ENCODE assay signal across 12 mouse cellular contexts in genomic region chr2:93220447-93220846, GRCm38 (mm10). TPM values are rescaled to one million over a fixed set of nuclear protein-coding genes. Genes with fewer than 3 reads are reported as not detected.
DNase-seq lines count a peak whose midpoint lies in the region; ATAC-seq and TF ChIP-seq lines count a peak whose summit lies in the region.
"Had no signal": no experiment of that assay in that cellular context is flagged by ENCODE, and none has a peak within 500 bp of the region (broad histone marks: within the 10 kb centered on the region; RNA-seq: fewer than 3 reads in every experiment).

No protein-coding gene starts in this region.

- TF ChIP-seq POLR2A in cerebellum, adult 2 months (IDR thresholded peaks at IDR 0.05; ENCODE audit: borderline replicate concordance, insufficient read depth, low read length), result no peak

- no peaks in the 10 kb centered on the region for H3K9me3 ChIP-seq in intestine, postnatal 0 days (ENCODE audit: control insufficient read depth)
- no peaks in the 10 kb centered on the region for H3K9me3 ChIP-seq in intestine, embryonic 15.5 days
- no peaks in the 10 kb centered on the region for H3K9me3 ChIP-seq in neural tube, embryonic 13.5 days
- H3K9me3 ChIP-seq in neural tube, embryonic 15.5 days (replicated peaks), result no peaks in the 10 kb centered on the region
- H3K9me3 ChIP-seq in stomach, postnatal 0 days (ENCODE audit: control insufficient read depth, low read length), result no peaks in the 10 kb centered on the region
- H3K9me3 ChIP-seq: hindbrain, embryonic 12.5 days had no signal

- H3K9ac ChIP-seq in intestine, postnatal 0 days (ENCODE audit: low read depth, low read length), result no peak overlapping the region
- H3K9ac ChIP-seq in intestine, embryonic 15.5 days, result no peak overlapping the region
- no peak overlapping the region for H3K9ac ChIP-seq in neural tube, embryonic 13.5 days
- no peak overlapping the region for H3K9ac ChIP-seq in neural tube, embryonic 15.5 days (replicated peaks)
- H3K9ac ChIP-seq in stomach, postnatal 0 days (ENCODE audit: low read length), result no peak overlapping the region
- H3K9ac ChIP-seq: hindbrain, embryonic 12.5 days had no signal

- peak overlapping the region; percentile 29; the same call in 1 of the 2 replicates for H3K27ac ChIP-seq in cerebellum, adult 2 months (ENCODE audit: insufficient read depth, low read length)
- H3K27ac ChIP-seq in intestine, postnatal 0 days (ENCODE audit: low read depth, low read length), result no peak overlapping the region
- no peak overlapping the region for H3K27ac ChIP-seq in intestine, embryonic 15.5 days
- H3K27ac ChIP-seq in neural tube, embryonic 13.5 days (replicated peaks), result 0 out of 2 replicates have a peak overlapping the region, but pooled peaks have one; percentile 23
- no peak overlapping the region for H3K27ac ChIP-seq in neural tube, embryonic 15.5 days (replicated peaks)
- no peak overlapping the region for H3K27ac ChIP-seq in stomach, postnatal 0 days (replicated peaks)
- H3K27ac ChIP-seq: hindbrain, embryonic 12.5 days had no signal

- peaks cover 81% of the 10 kb centered on the region for H3K4me1 ChIP-seq in cerebellum, adult 2 months (ENCODE audit: control insufficient read depth, insufficient read depth, low read length)
- no peaks in the 10 kb centered on the region for H3K4me1 ChIP-seq in intestine, postnatal 0 days (replicated peaks; ENCODE audit: control insufficient read depth, insufficient read depth, low read length)
- H3K4me1 ChIP-seq in intestine, embryonic 15.5 days (replicated peaks), result peaks cover 15% of the 10 kb centered on the region
- peaks cover 71% of the 10 kb centered on the region for H3K4me1 ChIP-seq in neural tube, embryonic 13.5 days (replicated peaks)
- H3K4me1 ChIP-seq in neural tube, embryonic 15.5 days, result peaks cover 56% of the 10 kb centered on the region
- no peaks in the 10 kb centered on the region for H3K4me1 ChIP-seq in stomach, postnatal 0 days (replicated peaks; ENCODE audit: control insufficient read depth, insufficient read depth)

- DNase-seq in cerebellum, adult 2 months, result no peak
- DNase-seq in cerebellum, adult 9-11 months, result no peak
- DNase-seq in stomach, postnatal 0 days (ENCODE audit: low spot score), result no peak
- DNase-seq in thymus, adult 18-20 months, result no peak
- DNase-seq: heart, adult 18-20 months; lung, adult 18-20 months had no signal

- H3K36me3 ChIP-seq in intestine, postnatal 0 days (ENCODE audit: control insufficient read depth, insufficient read depth), result peaks cover 6% of the 10 kb centered on the region; the same call in 1 of the 2 replicates
- H3K36me3 ChIP-seq in intestine, embryonic 15.5 days, result 0 out of 2 replicates have a peak, but pooled peaks cover 2% of the 10 kb centered on the region
- peaks cover 38% of the 10 kb centered on the region for H3K36me3 ChIP-seq in neural tube, embryonic 13.5 days
- H3K36me3 ChIP-seq in neural tube, embryonic 15.5 days, result no peaks in the 10 kb centered on the region
- H3K36me3 ChIP-seq in stomach, postnatal 0 days (ENCODE audit: control insufficient read depth, insufficient read depth, low read length), result no peaks in the 10 kb centered on the region

- TF ChIP-seq EP300 in stomach, postnatal 0 days (optimal IDR thresholded peaks at IDR 0.05), result no peak

- H3K4me2 ChIP-seq in intestine, postnatal 0 days (replicated peaks; ENCODE audit: low read depth), result no peak overlapping the region
- no peak overlapping the region for H3K4me2 ChIP-seq in intestine, embryonic 15.5 days (replicated peaks)
- H3K4me2 ChIP-seq in neural tube, embryonic 13.5 days, result no peak overlapping the region
- no peak overlapping the region for H3K4me2 ChIP-seq in neural tube, embryonic 15.5 days
- no peak overlapping the region for H3K4me2 ChIP-seq in stomach, postnatal 0 days (replicated peaks; ENCODE audit: low read depth)
- H3K4me2 ChIP-seq: hindbrain, embryonic 12.5 days had no signal

- H3K27me3 ChIP-seq in cerebellum, adult 2 months (ENCODE audit: control insufficient read depth, insufficient read depth, low read length), result no peaks in the 10 kb centered on the region
- H3K27me3 ChIP-seq in intestine, postnatal 0 days (replicated peaks; ENCODE audit: control insufficient read depth, insufficient read depth, low read length), result no peaks in the 10 kb centered on the region
- no peaks in the 10 kb centered on the region for H3K27me3 ChIP-seq in intestine, embryonic 15.5 days (replicated peaks)
- H3K27me3 ChIP-seq in neural tube, embryonic 13.5 days, result no peaks in the 10 kb centered on the region
- no peaks in the 10 kb centered on the region for H3K27me3 ChIP-seq in neural tube, embryonic 15.5 days (replicated peaks)
- H3K27me3 ChIP-seq in stomach, postnatal 0 days (ENCODE audit: control insufficient read depth, insufficient read depth, low read length), result no peaks in the 10 kb centered on the region
- H3K27me3 ChIP-seq: hindbrain, embryonic 12.5 days had no signal

- no peak for ATAC-seq in intestine, postnatal 0 days
- no peak for ATAC-seq in intestine, embryonic 15.5 days
- no peak for ATAC-seq in neural tube, embryonic 13.5 days (ENCODE audit: low read depth)
- ATAC-seq in neural tube, embryonic 15.5 days (ENCODE audit: low FRiP score), result no peak
- no peak for ATAC-seq in stomach, postnatal 0 days (ENCODE audit: low FRiP score, low TSS enrichment)
- ATAC-seq: forebrain, embryonic 14.5 days had no signal

- no peak for TF ChIP-seq CTCF in cerebellum, adult 2 months (IDR thresholded peaks at IDR 0.05; ENCODE audit: borderline replicate concordance, insufficient read depth, low read depth, low read length)
- TF ChIP-seq CTCF in intestine, postnatal 0 days (IDR thresholded peaks at IDR 0.05; ENCODE audit: low read depth), result peak; percentile 42; the same call in 1 of the 2 replicates
- peak; percentile 47 for TF ChIP-seq CTCF in stomach, postnatal 0 days (IDR thresholded peaks at IDR 0.05; ENCODE audit: low read depth)

- WGBS in cerebellum, adult 2 months, result 69% methylated on average over 5 of the region's 5 CpGs
- WGBS in intestine, postnatal 0 days, result 69% methylated on average over 5 of the region's 5 CpGs
- 57% methylated on average over 5 of the region's 5 CpGs for WGBS in intestine, embryonic 15.5 days
- 62% methylated on average over 5 of the region's 5 CpGs for WGBS in neural tube, embryonic 13.5 days
- WGBS in neural tube, embryonic 15.5 days, result 52% methylated on average over 5 of the region's 5 CpGs
- WGBS in stomach, postnatal 0 days, result 67% methylated on average over 5 of the region's 5 CpGs

- no peak overlapping the region for H3K4me3 ChIP-seq in cerebellum, adult 2 months (replicated peaks; ENCODE audit: insufficient read depth, low read depth, low read length)
- H3K4me3 ChIP-seq in intestine, postnatal 0 days (ENCODE audit: low read depth, low read length), result no peak overlapping the region
- H3K4me3 ChIP-seq in intestine, embryonic 15.5 days (replicated peaks), result no peak overlapping the region
- no peak overlapping the region for H3K4me3 ChIP-seq in neural tube, embryonic 13.5 days
- no peak overlapping the region for H3K4me3 ChIP-seq in neural tube, embryonic 15.5 days (replicated peaks)
- no peak overlapping the region for H3K4me3 ChIP-seq in stomach, postnatal 0 days (ENCODE audit: low read depth, low read length)
- H3K4me3 ChIP-seq: hindbrain, embryonic 12.5 days had no signal

RNA-seq across cellular contexts. Expression of gene Trp53i11, which starts 33.1 kb away (rescaled TPM):
- polyA plus RNA-seq in cerebellum, adult 2 months (2012; rRNA removed), result 54.5 and 59.6 TPM in 2 replicates
- polyA plus RNA-seq in intestine, postnatal 0 days (2015; fragmentation: Nextera tagmentation; extraction: Ambion mirVana), result 16.4 and 21.8 TPM in 2 replicates
- polyA plus RNA-seq in intestine, embryonic 15.5 days (2015; fragmentation: Nextera tagmentation; extraction: Ambion mirVana), result 36.0 and 38.8 TPM in 2 replicates
- polyA plus RNA-seq in neural tube, embryonic 13.5 days (2015; fragmentation: Nextera tagmentation; extraction: Ambion mirVana), result 137 and 150 TPM in 2 replicates
- polyA plus RNA-seq in neural tube, embryonic 15.5 days (2015; fragmentation: Nextera tagmentation; extraction: Ambion mirVana), result 55.6 and 67.3 TPM in 2 replicates
- 17.3 and 27.8 TPM in 2 replicates for polyA plus RNA-seq in stomach, postnatal 0 days (2015; fragmentation: Nextera tagmentation; extraction: Ambion mirVana)

Comparison
In these comparisons a context has a peak if more than half of its experiments do, and no peak if none do; other contexts are left out.
1. H3K27ac ChIP-seq: peak in cerebellum, adult 2 months (single experiment) and neural tube, embryonic 13.5 days (single experiment); none in intestine, postnatal 0 days (single experiment), intestine, embryonic 15.5 days (single experiment), neural tube, embryonic 15.5 days (single experiment) and stomach, postnatal 0 days (single experiment).